Mouse (Mus musculus) CD4-positive helper T cell, adult 2 months (primary cell): ENCODE results near the gene Ptpn14.

Experiments used
- DNase-seq: peaks from one replicate; pipeline ENCODE4 v3.0.0-alpha.2; 2012; ENCODE audit warnings: low read depth, missing footprints, low spot score

The Ptpn14 gene

DNA sequence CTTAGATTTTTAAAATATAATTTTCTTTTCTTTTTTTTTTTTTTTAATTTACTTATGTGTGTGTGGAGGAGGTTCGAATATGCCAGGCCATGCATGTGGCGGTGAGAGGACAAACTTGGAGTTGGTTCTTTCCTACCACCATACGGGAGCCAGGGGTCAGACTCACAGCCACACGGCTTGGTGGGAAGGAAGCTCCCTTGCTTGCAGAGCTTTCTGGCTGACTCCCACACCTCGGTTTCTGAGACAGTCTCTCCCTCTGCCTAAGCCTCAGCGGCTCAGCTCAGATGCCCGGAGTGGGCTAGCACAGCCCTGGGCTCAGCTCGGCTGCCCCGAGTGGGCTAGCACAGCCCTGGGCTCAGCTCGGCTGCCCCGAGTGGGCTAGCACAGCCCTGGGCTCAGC, 10.5 kb upstream of the Ptpn14 start:
- DNase-seq = no peak

DNA sequence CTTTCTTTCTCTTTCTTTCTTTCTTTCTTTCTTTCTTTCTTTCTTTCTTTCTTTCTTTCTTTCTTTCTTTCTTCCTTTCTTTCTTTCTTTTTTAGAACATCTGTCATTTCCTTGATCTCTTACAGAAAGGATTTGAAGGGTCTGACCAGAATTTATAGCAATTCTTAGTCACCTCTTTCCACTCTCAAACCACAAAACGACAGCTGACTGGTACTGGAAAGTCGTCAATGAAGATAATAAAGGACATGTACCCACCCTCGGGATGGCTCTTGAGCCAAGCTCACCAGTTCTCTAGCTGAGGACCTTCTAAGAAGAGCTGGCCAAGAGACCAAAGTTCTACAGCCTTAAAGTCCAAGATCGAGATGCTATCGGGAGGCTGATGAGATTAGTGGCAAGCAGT, 9.5 kb upstream of the Ptpn14 start:
- DNase-seq = no peak

DNA sequence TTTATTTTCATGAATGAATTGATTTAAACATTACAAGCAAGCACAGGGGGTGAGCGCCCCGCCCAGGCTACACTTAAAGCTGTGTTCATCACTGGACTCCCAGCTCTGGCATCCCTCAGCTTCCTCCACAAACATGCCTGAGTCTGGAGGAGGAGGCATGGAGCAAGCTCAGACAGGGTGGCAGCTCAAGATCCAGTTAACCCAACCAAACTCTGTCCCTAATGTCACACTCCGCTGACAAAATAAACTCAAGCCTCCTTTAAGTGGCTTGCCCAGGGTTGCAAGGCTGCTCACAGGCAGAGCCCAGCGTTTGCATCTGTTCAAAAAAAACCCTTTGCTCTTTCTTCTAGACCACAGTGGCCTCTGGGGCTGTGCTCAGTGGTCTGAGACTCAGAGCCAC, 1.9 kb upstream of the Ptpn14 start:
- DNase-seq = no peak

DNA sequence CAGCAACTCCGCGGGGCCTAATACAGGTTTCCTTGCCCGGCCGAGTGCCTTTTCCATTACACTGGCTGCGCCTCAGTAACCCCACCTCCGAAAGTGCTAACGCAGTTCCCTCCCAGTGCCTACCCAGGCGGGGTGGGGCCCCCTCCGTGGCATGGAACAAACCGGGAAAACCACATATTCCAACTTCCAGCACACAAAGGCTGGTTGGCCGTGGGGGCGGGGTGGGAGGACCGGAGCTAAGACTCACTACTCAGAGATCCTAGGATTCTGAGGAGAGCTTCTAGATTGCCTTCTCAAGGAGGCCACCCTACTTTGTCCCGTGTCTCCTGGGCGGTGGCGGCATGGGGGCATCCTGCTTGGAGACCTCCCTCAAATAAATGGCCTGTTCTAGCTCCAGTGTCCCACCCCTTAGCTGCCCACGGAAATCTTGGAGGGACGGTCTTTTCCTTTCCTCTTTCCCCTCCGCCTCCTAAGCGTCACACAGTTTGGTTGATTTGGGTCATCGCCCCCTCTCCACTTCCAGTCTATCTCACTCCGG, 653 bp upstream of the Ptpn14 start:
- DNase-seq = no peak

DNA sequence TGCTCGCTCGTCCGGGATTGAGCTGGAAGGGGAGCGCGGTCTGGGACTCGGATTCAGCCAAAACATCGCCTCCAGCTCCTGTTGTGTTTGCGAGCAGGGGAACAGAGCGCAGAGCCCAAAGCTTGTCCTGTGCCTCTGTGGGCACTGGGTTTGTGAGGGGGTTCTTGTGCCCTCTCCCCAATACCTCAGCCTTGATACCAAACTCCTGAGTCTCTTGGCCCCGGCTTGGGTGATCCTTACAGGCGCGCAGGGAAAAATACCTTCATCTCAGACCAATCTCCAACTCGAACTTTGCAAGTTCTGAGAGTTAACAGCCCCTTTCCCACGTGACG, 682 bp downstream of the Ptpn14 start:
- no peak for DNase-seq

DNA sequence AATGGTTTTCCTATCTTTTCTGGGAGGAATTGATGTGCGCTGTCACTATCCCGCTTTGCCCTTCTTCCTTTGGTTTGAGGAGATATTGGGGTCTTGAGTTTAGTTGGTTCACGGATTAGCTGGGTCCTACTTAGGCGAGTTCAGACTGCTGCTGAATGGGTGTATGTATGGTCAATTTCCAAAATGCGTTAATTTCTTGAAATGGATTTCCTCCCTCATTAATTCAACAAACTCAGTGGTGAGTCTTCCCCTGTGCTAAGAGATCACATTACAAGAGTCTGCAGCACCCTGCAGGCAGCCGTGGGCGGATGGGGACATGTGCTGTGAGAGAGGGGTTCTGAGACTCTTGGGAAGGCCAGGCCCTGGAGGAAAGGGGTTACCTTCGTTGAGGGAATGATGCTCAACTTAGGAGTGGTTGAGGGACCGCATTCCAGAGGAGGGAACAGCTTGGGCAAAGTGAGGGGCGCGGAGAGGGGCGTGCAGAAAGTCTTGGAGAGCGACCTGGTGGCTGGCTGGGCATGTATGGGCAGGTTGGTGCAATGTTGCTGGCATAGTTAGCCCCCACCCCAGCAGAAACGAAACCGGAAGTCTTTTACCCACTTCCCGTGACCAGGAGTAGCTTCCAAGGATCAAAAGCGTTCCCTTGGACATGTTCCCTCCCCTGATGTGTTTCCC, 1.2 kb downstream of the Ptpn14 start:
- no peak for DNase-seq

DNA sequence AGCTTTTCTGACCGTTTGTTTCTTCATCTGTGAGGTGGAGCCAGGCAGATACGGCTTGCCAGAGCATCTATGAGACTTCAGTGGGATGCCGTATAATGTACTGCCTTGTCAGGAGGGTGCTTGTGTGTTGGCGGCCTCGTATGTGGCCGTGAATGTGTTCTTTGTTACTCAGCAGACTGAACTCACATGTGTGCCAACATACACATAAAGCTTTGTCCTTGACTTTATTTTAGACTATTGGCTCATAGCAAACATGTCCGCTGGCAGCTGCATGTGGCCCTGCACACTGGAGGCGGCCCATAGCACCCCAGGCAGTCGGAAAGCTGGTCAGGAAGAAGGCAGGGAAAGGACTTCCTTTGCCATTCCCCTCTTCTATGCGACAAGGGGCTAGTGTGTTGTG, 3.6 kb downstream of the Ptpn14 start:
- no peak for DNase-seq

DNA sequence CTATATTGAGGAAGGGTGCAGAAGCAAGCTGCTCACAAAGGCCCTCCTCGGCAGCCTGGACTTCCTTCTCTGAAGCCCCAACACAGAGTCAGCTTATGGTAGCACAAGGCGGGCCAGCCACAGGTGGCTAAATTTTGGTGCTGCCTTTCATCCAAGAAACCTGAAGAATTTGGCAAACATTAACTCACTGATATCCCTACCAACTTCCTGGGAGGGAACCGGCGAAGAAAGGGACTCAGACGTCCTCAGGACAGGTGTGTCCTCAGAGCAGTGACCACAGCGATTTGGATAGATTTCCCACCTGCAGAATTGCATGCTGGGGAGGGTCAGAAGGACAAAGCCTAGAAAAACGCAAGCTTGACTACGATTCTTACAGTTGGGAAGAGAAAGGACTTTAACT, 4.1 kb downstream of the Ptpn14 start:
- DNase-seq = no peak

DNA sequence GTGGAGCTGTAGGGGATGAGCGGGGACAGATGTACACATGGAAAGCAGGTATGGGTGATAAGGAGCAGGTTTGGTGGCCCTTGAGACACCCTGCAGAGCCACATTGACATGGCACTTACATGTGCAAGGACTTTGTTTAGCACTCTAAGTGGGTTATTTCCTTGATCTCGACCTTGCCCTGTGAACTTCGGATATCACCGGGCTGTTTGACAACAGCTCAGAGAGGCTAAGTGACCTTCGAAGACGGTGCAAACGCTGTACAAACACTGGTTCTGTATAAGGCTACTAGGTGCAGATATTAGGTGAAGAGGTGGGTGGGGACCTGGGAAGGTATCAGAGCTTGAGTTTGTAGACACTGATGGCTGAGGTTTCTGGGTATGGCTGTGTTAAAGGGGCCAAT, 12.0 kb downstream of the Ptpn14 start:
- no peak for DNase-seq

DNA sequence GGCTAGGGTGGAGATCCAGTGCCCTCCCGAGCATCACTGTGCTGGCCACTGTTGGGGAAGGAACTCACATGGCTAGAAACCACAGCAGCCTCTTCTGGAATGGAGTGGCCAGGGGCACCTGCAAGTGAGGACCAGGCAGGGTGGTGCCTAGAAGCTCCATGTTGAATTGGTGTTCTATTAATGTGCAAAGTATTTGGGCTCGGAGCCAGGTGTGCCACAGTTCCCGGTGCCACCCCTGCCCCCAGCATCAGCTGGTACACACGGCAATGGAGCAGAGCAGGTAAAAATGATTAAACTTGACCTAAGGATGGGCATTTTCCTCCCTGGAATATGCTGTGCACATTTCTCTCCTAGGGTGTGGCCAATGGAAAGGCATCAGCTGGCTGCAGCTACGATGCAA, 14.0 kb downstream of the Ptpn14 start:
- no peak for DNase-seq

DNA sequence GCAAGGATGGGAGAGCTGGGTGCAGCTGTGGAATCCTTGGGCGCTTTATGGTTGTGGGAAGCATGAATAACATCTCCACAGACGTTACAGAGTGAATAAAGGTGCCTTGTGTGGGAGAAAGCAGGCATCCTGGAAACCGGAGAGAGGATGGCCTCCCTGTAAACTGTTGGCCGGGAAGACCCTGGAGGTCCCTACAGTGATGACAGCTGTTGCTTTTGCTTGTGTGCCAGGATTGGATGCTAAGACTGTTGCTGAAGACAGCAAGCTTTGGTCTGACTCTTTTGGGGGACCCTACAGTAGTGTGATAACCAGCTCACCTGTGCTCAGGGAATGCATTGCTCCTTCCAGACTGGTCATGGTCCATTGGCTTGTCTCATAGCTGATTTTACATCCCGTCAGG, 15.1 kb downstream of the Ptpn14 start:
- DNase-seq = no peak

DNA sequence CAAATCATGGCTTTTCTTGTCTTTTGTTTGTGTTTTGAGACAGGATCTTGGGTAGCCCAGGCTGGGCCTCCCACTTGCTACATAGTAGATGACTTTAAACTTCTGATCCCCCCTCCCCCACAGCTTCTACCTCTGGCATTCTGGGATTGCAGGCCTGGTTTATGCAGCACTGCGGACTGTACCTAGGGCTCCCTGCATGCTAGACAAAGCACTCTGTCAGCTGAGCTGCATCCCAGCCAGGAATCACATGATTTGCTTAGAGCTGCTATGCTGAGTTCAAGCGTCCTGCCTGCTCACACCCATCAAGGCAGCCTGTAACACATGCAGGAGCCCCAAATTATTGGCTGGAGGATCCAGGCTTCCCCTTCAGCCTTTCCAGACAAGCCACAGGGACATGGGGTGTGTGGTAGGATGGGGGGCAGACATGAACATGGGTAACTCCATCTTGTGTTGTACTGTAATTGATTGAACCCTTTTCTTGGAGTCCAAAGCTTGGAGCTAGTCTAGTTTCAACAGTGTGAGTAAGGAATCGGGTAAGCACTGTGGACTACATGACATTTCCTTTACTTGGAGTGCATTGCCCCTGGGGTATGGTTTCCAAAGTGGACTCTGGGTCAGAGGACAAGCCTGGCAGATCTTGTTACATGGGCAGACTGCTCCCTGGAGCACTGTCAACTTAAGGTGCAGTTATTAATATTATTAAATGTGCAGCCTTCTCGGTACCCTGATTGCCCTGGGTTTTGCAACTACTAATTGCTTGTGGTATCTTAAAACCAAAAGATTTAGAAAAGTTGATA, 17.0 kb downstream of the Ptpn14 start:
- DNase-seq = no peak

DNA sequence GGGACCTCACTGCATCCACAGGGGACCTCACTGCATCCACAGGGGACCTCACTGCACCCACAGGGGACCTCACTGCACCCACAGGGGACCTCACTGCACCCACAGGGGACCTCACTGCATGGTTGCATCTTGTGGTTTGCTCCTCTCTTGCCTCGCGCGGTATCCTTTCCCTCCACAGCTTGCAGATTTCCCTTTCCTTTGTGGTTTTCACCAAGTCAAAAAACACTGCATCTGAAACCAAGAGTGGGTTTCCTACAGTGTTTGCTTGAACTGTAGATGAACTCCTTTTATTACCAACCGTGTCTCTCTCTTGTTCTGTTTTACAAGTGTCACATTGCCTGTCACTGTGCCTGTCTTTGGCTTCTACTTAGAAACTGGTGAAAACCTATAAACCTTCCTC, 18.5 kb downstream of the Ptpn14 start:
- no peak for DNase-seq

DNA sequence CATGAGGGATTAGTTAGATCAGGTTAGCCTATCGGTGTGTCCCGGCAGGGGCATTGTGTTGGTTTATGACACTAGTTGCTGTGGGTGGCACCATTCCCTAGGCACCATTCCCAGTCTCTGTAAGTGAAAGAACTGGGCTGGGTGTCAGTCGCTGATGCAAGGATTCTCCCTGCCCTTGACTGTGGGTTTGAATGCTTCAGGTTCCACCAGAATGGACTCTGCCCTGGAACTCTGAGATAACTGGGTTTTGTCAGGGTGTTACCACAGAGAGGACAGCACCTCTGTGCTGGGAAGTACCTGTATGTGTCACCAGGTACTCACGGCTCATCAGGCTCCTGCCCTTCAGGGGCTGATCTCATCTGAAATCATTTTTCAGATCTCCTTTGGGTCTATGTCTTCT, 21.7 kb downstream of the Ptpn14 start:
- no peak for DNase-seq

DNA sequence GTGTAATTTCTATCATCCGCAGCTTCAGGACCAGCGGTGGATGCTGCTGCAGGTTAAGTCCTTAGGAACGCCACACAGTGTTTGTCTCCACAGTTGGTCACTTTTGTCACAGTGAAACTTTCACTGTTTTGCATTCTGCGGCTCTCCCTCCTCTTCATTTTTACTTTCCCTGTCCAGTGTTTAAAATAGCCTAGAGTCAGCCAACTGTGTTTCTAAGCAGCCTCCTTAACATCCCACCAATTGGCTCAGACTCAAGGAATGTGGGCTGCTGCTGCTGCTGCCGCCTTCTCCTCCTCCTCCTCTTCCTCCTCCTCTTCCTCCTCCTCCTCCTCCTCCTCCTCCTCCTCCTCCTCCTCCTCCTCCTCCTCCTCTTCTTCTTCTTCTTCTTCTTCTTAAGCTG, 22.2 kb downstream of the Ptpn14 start:
- no peak for DNase-seq

DNA sequence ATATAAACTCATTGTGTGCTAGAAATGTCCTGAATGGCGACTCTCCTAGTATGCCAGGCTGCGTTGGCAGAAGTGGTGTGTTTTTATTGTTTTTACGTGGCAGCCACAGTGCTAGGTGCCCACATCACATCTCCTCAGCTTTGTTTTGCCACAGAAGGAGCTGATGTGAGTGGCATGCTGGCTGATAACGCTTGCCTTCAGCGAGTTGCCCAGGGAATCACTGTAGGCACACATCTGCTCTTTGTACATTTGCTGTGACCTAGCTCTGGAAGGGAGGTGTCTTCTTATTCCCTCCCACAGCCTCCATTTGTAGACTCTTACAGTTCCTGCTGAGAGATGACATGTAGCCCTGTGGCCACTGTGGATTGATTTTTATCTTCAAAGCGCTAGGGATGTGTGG, 24.2 kb downstream of the Ptpn14 start:
- DNase-seq = no peak

DNA sequence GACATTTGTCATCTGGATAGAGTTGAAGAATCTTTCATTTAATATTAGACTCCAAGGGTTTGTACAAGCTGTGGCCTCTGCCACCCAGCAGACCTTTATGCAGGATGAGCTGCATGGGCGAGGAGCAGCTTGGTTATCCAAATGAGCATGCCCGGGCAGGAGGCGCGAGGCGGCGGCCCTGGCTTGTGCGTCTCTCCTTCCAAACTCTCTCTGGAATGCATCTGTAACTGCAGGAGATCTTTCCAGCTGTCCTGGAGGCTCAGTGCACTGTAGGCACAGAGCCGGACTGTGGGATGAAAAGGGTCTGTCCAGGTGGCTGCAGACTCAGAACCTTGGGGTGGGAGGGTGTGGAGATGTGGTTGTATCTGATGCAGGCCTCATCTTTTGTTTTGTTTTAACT, 27.0 kb downstream of the Ptpn14 start:
- DNase-seq = no peak

DNA sequence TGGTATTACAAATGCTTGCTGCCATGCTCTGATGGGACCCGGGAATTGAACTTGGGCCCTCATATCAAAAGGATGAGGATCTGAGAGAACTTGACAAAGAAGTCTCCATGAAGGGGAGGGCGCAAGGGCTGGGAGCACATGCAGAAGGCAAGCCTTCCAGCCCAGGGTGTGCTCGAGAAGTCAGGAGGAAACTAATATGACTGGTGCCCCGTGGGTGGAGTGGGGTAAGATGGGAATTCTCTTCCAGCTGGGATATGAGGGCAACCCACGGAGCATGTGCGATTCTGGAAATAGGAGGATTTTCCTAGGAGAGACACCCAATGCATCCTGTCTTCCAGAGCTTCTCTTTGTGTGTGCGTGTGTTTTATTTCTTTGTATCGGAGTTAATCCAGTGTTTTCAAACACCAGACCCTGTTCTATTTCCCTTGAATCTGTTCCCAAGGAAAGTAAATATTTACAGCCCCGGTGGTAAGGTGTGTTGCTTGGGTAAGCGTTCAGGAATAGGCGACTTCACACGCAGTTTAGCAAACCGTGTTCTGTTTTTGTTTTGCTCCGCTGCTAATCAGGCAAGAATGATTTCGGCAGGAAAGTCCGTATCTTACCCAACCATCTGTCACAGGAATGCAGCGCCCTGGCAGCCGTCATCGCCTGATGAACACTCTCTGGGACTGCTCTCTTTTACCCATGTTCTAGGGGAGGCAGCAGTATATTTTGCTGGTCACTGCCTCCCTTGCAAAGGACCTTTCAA, 28.4 kb downstream of the Ptpn14 start:
- DNase-seq = no peak

DNA sequence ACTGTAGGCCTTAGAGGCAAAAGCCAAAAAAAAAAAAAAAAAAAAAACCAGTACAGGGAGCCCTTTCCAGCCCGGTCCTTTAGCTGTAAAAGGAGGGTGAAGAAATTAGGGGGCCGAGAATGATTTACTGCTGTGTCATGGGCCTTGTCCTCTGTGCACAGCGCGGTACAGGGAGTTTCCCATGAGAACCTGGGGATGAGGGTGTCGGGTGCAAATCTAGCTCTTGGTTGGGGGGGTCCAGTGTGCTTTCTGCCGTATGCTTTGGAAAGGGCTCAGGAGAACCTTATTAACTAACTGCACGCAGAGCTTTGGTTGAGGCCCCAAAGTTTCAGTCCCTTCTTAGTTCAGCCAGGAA, 29.0 kb downstream of the Ptpn14 start:
- no peak for DNase-seq

DNA sequence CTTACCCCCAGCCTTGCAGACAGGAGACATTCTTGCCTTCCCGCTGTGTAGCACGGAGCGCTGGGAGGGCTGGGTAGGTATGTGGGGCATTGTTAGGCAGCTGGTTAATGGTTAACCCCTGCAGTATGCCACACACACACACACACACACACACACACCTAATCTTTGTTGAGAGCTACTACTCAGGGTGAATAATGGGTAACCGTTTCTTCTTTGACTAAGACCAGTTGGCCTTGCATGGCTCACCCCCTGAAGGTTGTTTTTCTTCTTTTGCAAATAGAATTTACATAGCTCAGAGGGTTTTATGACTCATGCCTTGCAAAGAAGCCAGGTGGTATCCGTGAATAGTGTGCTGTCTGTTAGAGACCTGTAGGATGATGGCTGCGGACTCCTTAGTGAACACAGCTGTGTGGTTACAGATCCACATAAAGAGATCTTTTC, 33.5 kb downstream of the Ptpn14 start:
- no peak for DNase-seq

DNA sequence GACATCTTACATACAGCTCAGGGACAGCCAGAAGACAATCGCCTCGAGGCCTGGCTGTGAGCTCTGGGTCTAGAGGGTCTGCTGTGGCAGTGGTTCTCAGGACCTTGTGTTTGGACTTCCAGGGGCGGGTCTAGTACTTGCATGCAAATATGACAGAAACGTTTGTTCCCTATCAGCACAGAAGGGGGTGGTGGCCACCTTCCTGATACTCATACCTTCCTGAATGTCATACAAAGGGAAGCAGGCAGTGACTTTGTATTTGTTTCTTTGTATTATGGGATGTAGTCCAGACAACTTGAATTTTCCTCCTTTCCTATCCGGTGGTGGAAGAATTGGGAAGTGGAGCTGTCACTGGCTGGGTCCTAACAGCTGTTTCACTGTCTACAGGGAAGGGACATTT, 36.2 kb downstream of the Ptpn14 start:
- no peak for DNase-seq

DNA sequence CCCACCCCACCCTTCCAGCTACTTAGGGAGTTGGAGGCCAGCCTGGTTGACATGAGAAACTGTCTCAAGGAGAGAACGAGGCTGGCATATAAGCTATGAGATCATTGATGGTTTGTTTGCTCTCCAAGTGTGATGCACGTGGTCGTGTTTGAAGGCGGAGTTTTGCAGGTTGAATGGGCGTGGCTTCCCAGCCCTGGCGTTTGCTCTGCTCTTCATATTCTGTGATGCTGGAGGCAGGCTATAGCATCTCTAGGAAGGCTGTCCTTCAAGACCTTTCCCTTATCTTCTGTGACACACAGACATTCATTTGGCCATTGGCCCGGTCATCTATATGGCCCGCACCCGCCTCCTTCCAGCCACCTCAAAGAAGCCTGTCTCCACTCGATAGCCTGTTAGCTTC, 39.1 kb downstream of the Ptpn14 start:
- DNase-seq = no peak

DNA sequence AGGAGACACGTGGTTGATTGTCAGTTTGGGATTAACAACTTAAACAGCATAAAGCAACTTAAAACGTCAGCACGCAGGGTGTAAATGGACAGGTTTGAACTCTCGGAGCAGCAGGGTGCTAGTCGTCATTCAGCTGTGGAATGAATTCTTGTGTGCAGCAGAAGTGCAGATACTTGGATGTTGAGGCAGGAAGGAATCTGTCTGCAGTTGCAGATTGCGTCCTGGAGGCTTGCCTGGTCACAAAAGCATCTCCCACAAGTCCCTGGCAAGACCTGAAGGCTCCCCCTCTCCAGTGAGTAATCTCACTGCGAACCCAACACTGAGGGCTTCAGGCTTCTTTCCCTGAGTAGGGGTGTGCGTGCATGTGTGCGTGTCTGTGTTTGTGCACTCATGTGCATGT, 39.8 kb downstream of the Ptpn14 start:
- no peak for DNase-seq
